Mouse (Mus musculus) myocyte (in vitro differentiated cells): ENCODE measurements around the gene Rmi2. TPM values are rescaled to one million over a fixed set of nuclear protein-coding genes. Genes with fewer than 3 reads are reported as not detected.

Experiments
- H3K27me3 ChIP-seq: one replicate; pipeline ENCODE4 v1.6.1; 2011; ENCODE audit not compliant: control insufficient read depth, insufficient read depth, insufficient read length
- H3K36me3 ChIP-seq: one replicate; pipeline ENCODE4 v1.6.1; 2011; ENCODE audit not compliant: control insufficient read depth, insufficient read depth
- H3K4me2 ChIP-seq: one replicate; pipeline ENCODE4 v1.6.1; 2011; ENCODE audit warnings: low read depth, control low read depth
- H3K4me3 ChIP-seq: one replicate; pipeline ENCODE4 v1.5.1; 2011; ENCODE audit warnings: mild to moderate bottlenecking, control low read depth, moderate library complexity
- H3K79me2 ChIP-seq: one replicate; pipeline ENCODE4 v1.6.1; 2011; ENCODE audit not compliant: control insufficient read depth, insufficient read depth
- H3ac ChIP-seq: one replicate; pipeline ENCODE4 v1.6.1; 2011; ENCODE audit not compliant: control insufficient read depth, insufficient read length
- CEBPB ChIP-seq: IDR thresholded peaks from 2 replicates; pipeline ENCODE4 v1.6.1; 2011; ENCODE audit warnings: mild to moderate bottlenecking, moderate library complexity; ENCODE audit not compliant: poor library complexity, insufficient read depth, severe bottlenecking
- E2F4 ChIP-seq: IDR thresholded peaks from one replicate; pipeline ENCODE4 v1.6.1; 2011; ENCODE audit warnings: mild to moderate bottlenecking, control low read depth, moderate library complexity; ENCODE audit not compliant: insufficient read depth
- MAX ChIP-seq: IDR thresholded peaks from one replicate; pipeline ENCODE4 v1.6.1; 2011; ENCODE audit warnings: low read depth, mild to moderate bottlenecking, control low read depth
- MYOD1 ChIP-seq, 3 experiments: IDR thresholded peaks; one replicate each; pipeline ENCODE4 v1.6.1; 2011; ENCODE audit warnings: control low read depth in 2 of 3, low read depth in 2 of 3, mild to moderate bottlenecking in 2 of 3, moderate library complexity in 1 of 3; ENCODE audit not compliant: insufficient read length in 2 of 3, control insufficient read depth in 1 of 3
- MYOG ChIP-seq, 3 experiments: IDR thresholded peaks; one replicate each; pipeline ENCODE4 v1.6.1; 2011; ENCODE audit warnings: control low read depth in 2 of 3, low read depth in 2 of 3, mild to moderate bottlenecking in 2 of 3; ENCODE audit not compliant: insufficient read length in 2 of 3, control insufficient read depth in 1 of 3, insufficient read depth in 1 of 3
- POLR2A ChIP-seq: IDR thresholded peaks from one replicate; pipeline ENCODE4 v1.6.1; 2011; ENCODE audit warnings: low read depth, mild to moderate bottlenecking, control low read depth, moderate library complexity; ENCODE audit not compliant: insufficient read length
- POLR2AphosphoS2 ChIP-seq: IDR thresholded peaks from one replicate; pipeline ENCODE4 v1.6.1; 2011; ENCODE audit warnings: low read depth, control low read depth; ENCODE audit not compliant: insufficient read length
- REST ChIP-seq: IDR thresholded peaks from one replicate; pipeline ENCODE4 v1.6.1; 2011; ENCODE audit warnings: mild to moderate bottlenecking, control low read depth, moderate library complexity; ENCODE audit not compliant: insufficient read depth, insufficient read length
- SRF ChIP-seq: IDR thresholded peaks from one replicate; pipeline ENCODE4 v1.6.1; 2011; ENCODE audit warnings: low read depth; ENCODE audit not compliant: control insufficient read depth, insufficient read length
- TCF12 ChIP-seq: IDR thresholded peaks from one replicate; pipeline ENCODE4 v1.6.1; 2011; ENCODE audit warnings: mild to moderate bottlenecking, control low read depth; ENCODE audit not compliant: poor library complexity, insufficient read depth, severe bottlenecking
- TCF3 ChIP-seq: IDR thresholded peaks from one replicate; pipeline ENCODE4 v1.6.1; 2011; ENCODE audit warnings: low read depth, control low read depth; ENCODE audit not compliant: insufficient read length
- USF1 ChIP-seq: IDR thresholded peaks from one replicate; pipeline ENCODE4 v1.6.1; 2011; ENCODE audit warnings: low read depth, mild to moderate bottlenecking, control low read depth, moderate library complexity
- polyA plus RNA-seq: library from polyadenylated mRNA; unstranded; fragments of >200 nt; fragmentation: generic; extraction: Trizol; gene quantifications from one replicate; pipeline ENCODE4 v1.2.1, GENCODE M21; 2012; ENCODE audit warnings: missing spikeins

Rmi2 gene
- polyA plus RNA-seq, 1 experiment = 0.64 TPM

GRCm38 (mm10) chr16:10827269-10827668 lies 7.6 kb upstream of the Rmi2 start:
- TF ChIP-seq USF1 (no peak), POLR2AphosphoS2 (no peak), POLR2A (no peak), MYOD1 (IDR thresholded peaks at IDR 0.05; ENCODE audit: control insufficient read depth in 1 of 3, insufficient read length in 2 of 3, low read depth in 2 of 3) (no peak), MYOG (IDR thresholded peaks at IDR 0.05; ENCODE audit: control insufficient read depth in 1 of 3, insufficient read depth in 1 of 3, insufficient read length in 2 of 3, low read depth in 2 of 3) (no peak), TCF12 (no peak), E2F4 (no peak), TCF3 (no peak), REST (no peak)
- H3K4me2 ChIP-seq = no peak overlapping the region
- no peaks in the 10 kb centered on the region for H3K27me3 ChIP-seq
- no peak overlapping the region for H3ac ChIP-seq
- no peak overlapping the region for H3K4me3 ChIP-seq
- no peaks in the 10 kb centered on the region for H3K79me2 ChIP-seq
- H3K36me3 ChIP-seq = no peaks in the 10 kb centered on the region

DNA sequence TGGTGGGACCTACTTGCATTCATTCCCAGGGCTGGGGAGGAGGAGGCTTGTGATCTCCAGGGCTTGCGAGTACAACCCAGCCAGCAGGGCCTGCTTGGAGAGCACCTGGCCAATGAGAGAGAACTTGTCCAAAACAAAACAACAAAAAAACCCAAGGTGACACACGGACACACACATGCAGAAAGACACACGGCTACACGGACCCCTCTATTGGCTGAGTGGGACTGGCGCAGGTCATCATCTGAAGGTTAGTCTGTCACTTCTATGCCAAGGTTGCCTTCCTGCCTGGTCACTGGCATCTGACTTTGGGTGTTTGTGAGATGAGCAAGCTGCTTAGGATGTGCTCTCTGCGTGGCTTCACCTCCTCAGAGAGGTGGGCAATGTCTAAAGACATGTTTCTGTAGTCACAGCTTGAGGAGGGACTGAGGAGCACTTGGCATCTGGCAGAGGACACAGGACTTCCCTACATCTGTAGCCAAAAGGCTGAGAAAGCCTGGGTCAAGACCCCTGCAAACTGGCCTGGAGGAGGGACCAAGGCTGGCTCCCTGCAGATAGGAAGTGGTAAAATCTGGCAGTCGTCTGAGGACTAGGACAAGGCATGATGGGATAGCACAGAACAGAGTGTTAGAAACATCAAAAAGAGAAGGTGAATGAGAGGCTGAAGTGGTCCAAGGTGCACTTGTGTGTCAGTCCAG lies 6.9 kb upstream of the Rmi2 start:
- no peaks in the 10 kb centered on the region for H3K36me3 ChIP-seq
- no peak overlapping the region for H3K4me2 ChIP-seq
- TF ChIP-seq E2F4 = no peak
- H3K4me3 ChIP-seq = no peak overlapping the region
- H3K27me3 ChIP-seq = no peaks in the 10 kb centered on the region
- H3ac ChIP-seq = no peak overlapping the region
- no peaks in the 10 kb centered on the region for H3K79me2 ChIP-seq

DNA sequence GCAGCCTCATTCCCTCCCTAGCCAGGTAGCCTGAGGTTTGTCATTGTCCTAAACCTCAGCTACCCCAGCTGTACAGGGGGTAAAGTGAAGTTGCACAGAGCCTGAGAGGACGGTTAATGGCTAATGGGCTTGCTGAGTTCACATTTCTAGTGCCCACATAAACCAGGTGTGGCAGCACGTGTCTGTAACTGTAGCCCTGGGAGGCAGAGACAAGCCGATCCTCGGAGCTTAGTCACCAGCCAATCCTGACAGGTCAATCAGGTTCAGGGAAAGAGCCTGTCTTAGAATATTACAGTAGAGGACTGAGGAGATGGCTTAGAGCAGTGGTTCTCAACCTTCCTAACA lies 6.4 kb upstream of the Rmi2 start:
- Histone ChIP-seq H3K4me2 (no peak overlapping the region), H3K27me3 (no peaks in the 10 kb centered on the region), H3K4me3 (no peak overlapping the region), H3ac (no peak overlapping the region), H3K79me2 (no peaks in the 10 kb centered on the region), H3K36me3 (no peaks in the 10 kb centered on the region)
- TF ChIP-seq E2F4 (no peak), POLR2AphosphoS2 (no peak), CEBPB (no peak), REST (no peak), MAX (no peak), TCF3 (no peak), SRF (no peak), USF1 (no peak), MYOG (IDR thresholded peaks at IDR 0.05; ENCODE audit: control insufficient read depth in 1 of 3, insufficient read depth in 1 of 3, insufficient read length in 2 of 3, low read depth in 2 of 3) (no peak), TCF12 (no peak), MYOD1 (IDR thresholded peaks at IDR 0.05; ENCODE audit: control insufficient read depth in 1 of 3, insufficient read length in 2 of 3, low read depth in 2 of 3) (no peak), POLR2A (no peak)

- Histone ChIP-seq H3ac (peak overlapping the region; percentile 89), H3K27me3 (no peaks in the 10 kb centered on the region), H3K4me3 (peak overlapping the region; percentile 0), H3K4me2 (peak overlapping the region; percentile 90), H3K79me2 (no peaks in the 10 kb centered on the region), H3K36me3 (no peaks in the 10 kb centered on the region)
- TF ChIP-seq MAX (no peak), CEBPB (no peak), MYOD1 (IDR thresholded peaks at IDR 0.05; ENCODE audit: control insufficient read depth in 1 of 3, insufficient read length in 2 of 3, low read depth in 2 of 3) (no peak), TCF3 (no peak), TCF12 (no peak), USF1 (no peak), MYOG (IDR thresholded peaks at IDR 0.05; ENCODE audit: control insufficient read depth in 1 of 3, insufficient read depth in 1 of 3, insufficient read length in 2 of 3, low read depth in 2 of 3) (no peak), POLR2A (no peak), SRF (no peak), E2F4 (no peak), POLR2AphosphoS2 (no peak), REST (no peak)
Measured at GRCm38 (mm10) chr16:10834542-10834910, 333 bp upstream of the Rmi2 start.

DNA sequence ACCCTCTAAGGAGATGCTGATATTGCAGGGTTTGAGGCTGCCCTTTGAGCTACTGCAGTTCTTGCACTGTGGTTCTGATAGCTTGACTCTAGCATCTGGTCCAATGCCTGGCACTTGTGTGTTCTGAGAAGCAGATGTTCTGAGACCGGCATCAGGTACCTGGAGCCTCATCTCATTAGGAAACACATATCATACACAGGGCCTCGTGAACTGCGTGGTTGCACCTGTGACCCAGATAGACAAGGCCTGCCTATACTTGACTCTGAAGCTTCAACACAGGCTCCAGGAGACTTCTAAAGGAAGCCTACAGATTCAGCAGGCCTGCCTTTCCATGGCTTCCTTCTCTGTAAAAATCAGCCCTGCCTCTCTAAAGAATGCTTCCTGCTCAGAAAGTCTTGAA lies 1.5 kb downstream of the Rmi2 start:
- Histone ChIP-seq H3ac (no peak overlapping the region), H3K4me2 (no peak overlapping the region)
- no peak for TF ChIP-seq POLR2AphosphoS2
- no peak for TF ChIP-seq CEBPB
- TF ChIP-seq E2F4 = no peak
- no peak for TF ChIP-seq POLR2A
- no peak for TF ChIP-seq TCF3
- no peak for TF ChIP-seq MYOD1 (IDR thresholded peaks at IDR 0.05; ENCODE audit: control insufficient read depth in 1 of 3, insufficient read length in 2 of 3, low read depth in 2 of 3)
- TF ChIP-seq MAX = no peak
- no peak for TF ChIP-seq SRF
- TF ChIP-seq USF1 = no peak
- TF ChIP-seq REST = no peak
- TF ChIP-seq TCF12 = no peak
- no peak for TF ChIP-seq MYOG (IDR thresholded peaks at IDR 0.05; ENCODE audit: control insufficient read depth in 1 of 3, insufficient read depth in 1 of 3, insufficient read length in 2 of 3, low read depth in 2 of 3)

More for the DNA sequence above, 1.5 kb downstream of the Rmi2 start:
- Histone ChIP-seq H3K4me3 (no peak overlapping the region), H3K36me3 (no peaks in the 10 kb centered on the region), H3K79me2 (no peaks in the 10 kb centered on the region), H3K27me3 (no peaks in the 10 kb centered on the region)
